Mouse (Mus musculus) thymus, adult 2 months (tissue): Measurements from ENCODE around the gene Fads1.

Experiments used
- CTCF ChIP-seq: fragments of 200-500 bp; IDR thresholded peaks from 2 replicates; pipeline ENCODE4 v1.5.1; 2012; ENCODE audit warnings: mild to moderate bottlenecking, control low read depth, low read length, moderate library complexity, borderline replicate concordance; ENCODE audit not compliant: control insufficient read depth, poor library complexity, insufficient read depth; ENCODE audit errors: extremely low read depth
- POLR2A ChIP-seq: fragments of 200-500 bp; IDR thresholded peaks from 2 replicates; pipeline ENCODE4 v1.6.1; 2012; ENCODE audit warnings: mild to moderate bottlenecking, low read length, control low read depth, moderate library complexity; ENCODE audit not compliant: control insufficient read depth, poor library complexity, insufficient read depth; ENCODE audit errors: extremely low read depth

- no peak for TF ChIP-seq CTCF
- TF ChIP-seq POLR2A = no peak
Observed at GRCm38 (mm10) chr19:10223561-10223960, 40.9 kb downstream of the Fads1 start.
